Mouse (Mus musculus): Measurements from ENCODE around the gene Rell1.

- TF ChIP-seq CTCF (IDR thresholded peaks at IDR 0.05; ENCODE audit: borderline replicate concordance, insufficient read depth, low read depth, low read length), result no peak
- no peak for TF ChIP-seq POLR2A (IDR thresholded peaks at IDR 0.05; ENCODE audit: borderline replicate concordance, insufficient read depth, low read length)
These were observed 44.1 kb upstream of the Rell1 start for GRCm38 (mm10) chr5:64012596-64013366.

Measured in cerebellum, adult 2 months (tissue).